Mouse (Mus musculus): ENCODE data around the gene Rab10.
"Not testable (repeated sequence)": the region's sequence is repeated elsewhere in the genome, so short reads cannot be mapped to it uniquely, and the experiment has no call there.

Rab10 gene

DNA sequence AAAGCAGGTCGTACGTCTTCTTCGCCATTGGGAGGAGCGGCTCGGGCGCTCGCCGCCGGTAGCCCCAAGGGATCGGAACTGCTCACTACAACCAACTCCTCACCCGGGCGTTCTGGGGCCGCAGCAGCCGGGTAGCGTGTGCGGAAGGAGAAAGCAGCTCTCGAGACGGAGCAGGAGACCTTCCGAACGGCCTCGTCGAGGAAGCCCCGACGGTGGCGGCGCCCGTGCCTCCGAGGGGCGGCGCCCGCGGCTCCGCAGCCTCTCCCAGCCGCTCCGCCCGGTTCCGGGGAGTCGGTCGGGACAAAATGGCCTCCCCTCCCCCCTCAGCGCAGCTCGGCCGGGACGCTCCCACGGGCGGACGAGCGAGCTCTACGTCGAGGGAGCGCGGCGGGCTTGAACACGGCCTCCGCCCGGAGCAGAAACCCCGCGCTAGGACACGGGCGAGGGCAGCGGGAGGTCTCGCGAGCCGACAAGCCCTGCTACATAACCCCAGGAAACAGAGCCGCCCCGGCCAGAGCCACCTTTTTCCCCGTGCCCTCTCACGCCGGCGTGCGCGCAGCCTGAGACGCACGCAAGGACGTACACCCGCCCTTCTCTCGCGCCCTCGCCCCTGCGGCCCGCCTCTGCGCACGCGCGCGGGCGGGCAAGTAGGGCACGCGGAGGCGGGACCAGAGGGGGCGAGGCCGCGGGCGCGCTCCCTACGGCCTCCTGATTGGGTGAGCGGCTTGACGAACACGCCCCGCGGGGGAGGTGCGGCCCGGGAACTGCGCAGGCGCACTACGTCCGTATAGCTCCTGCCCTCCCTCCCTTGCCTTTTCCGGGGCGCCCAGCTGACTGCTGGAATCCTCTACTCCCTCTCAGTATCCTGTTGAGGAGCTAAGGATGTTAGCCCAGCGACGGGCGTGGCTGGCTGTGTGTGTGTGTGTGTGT, at the start of gene Rab10:
Rab10 (minus strand) TSS at position 579 of the 930 bp plus-strand sequence.
- DNase-seq (ENCODE audit: low read depth in 1 of 2, low spot score in 2 of 2), result peak; percentile 93 to 98

DNA sequence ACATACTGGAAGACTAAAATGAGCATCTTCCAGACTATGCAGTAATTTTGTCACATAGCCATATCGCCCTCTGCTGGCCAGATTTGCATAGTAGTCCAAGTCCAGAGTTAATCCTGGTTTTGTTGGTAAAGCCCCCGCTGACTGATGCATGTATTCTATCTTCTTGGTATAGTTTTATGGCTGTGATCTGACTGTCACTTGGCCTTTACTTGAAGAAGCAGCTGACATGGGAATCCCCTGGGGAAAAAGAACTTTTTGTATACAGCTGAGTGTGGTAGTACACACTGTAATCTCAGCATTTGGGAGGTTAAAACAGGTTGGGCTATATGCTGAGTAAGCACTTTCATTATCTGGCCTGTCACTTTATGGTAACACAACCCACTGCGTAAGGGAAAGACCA, 49.5 kb upstream of the Rab10 start:
- peak in 1 of 2 experiments; percentile 46 for DNase-seq (ENCODE audit: low read depth in 1 of 2, low spot score in 2 of 2)

- no peak for DNase-seq (ENCODE audit: low read depth in 1 of 2, low spot score in 2 of 2)
Measured at GRCm38 (mm10) chr12:3356824-3357223, 47.1 kb upstream of the Rab10 start.

- no peak for DNase-seq (ENCODE audit: low read depth in 1 of 2, low spot score in 2 of 2)
Measured at GRCm38 (mm10) chr12:3355068-3355467, 45.3 kb upstream of the Rab10 start.

DNA sequence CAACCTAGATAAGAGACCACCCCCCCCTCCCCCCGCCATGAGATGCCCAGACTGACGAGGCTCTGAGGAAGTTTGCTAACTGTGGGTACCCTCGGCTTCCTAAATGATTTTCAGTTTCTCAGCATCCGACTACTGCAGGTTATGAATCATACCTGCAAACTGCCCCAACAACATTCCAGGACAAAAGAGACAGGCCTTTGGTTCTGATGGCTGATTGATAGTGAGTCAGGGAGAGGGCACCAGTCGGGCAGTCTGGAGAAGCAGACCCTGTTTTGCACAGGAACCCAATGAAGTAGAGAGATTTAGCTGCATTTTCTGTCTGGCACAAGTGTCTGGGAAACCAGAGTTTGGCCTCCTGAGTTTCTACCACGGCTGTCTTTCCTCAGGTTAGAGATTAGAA, 42.4 kb upstream of the Rab10 start:
- DNase-seq (ENCODE audit: low read depth in 1 of 2, low spot score in 2 of 2), result no peak

DNA sequence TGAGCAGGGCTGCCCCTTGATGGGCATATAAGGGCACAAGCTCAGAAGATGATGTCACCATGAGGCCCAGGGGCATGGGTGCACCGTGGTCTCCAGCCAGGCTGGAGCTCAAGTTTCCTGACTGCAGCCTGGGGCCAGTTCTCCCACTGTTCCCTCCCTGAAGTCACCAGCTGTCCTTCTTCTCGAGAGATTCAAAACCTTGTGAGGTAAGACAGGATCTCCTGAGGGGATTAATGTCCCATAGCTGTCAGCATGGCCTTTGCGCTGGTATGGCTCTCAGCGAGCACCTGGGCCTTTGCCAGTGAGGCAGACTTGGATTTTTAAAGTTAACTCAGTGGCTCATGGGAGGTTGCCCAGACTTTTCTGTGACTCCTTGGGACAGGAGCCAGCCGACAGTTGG, 40.4 kb upstream of the Rab10 start:
- no peak for DNase-seq (ENCODE audit: low read depth in 1 of 2, low spot score in 2 of 2)

DNA sequence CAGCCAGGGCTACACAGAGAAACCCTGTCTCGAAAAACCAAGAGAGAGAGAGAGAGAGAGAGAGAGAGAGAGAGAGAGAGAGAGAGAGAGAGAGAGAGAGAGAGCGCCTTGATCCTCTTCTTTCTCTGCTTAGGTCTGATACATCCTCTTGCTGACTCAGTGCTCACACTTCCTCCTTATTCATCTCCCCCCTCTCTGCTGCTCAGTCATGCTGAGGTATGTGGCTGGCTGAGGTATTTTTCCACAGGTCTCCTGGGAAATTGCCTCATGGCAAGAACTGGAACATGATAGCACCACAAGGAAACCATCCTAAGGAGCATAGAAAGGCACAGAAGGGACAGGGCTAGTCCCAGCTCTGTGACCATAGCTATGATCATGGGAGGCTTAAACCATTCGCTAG, 39.6 kb upstream of the Rab10 start:
- DNase-seq (ENCODE audit: low read depth in 1 of 2, low spot score in 2 of 2), result no peak

DNA sequence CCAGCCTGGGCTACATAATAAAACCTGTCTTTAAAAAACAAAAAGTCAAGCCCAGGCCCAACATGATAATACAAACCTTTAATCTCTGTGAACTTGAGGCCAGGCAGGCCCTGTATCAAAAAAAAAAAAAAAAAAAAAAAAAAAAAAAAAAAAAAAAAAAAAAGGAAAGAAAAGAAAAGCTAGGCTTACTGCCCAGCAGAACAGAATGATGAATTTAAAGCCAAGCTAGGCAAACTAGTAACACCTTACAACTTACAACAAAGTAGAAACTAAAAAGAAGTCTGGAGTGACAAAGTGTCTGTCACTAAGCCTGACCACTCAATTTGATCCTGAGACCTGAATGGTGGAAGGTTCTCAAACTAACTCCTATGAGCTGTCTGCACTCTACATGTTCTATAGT, 37.9 kb upstream of the Rab10 start:
- DNase-seq (ENCODE audit: low read depth in 1 of 2, low spot score in 2 of 2), result no peak

DNA sequence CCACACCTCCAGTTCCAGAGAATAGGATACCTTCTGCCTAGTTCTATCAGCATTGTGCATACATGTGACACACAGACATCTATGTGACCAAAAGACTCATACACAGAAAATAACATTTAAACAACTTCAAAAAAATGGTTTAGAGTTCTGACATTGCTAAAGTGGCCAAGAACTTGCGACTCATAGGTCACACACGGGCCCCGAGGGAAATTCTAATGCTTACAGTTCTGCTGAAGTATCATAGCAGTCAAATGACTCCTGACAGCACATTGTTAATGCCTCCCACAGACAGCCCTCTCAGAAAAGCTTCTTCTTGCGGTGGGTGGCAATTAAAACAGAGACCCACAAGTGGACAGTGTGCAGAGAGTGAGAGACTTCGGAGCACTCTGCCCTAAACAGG, 35.3 kb upstream of the Rab10 start:
- DNase-seq (ENCODE audit: low read depth in 1 of 2, low spot score in 2 of 2), result no peak

DNA sequence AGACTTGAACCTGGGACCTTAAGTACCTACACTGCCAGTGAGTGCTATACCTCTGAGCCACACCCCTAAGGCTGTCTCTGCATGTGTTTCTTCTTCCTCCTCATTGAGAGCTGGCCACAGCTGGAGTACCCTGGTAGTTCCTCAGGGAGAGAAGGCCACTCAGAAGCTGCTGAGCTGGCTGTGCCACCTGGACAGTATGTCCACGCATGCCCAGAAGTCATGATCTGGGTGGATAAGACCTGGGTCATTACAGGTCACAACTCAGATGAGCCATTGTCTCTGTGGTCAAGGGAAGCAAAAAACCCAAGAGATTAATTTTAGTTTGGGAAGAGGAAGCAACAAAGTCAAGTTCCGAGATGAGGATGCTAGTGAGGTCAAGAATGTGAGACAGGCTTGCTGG, 34.4 kb upstream of the Rab10 start:
- no peak for DNase-seq (ENCODE audit: low read depth in 1 of 2, low spot score in 2 of 2)

GRCm38 (mm10) chr12:3338931-3339330, 29.2 kb upstream of the Rab10 start:
- DNase-seq (ENCODE audit: low read depth in 1 of 2, low spot score in 2 of 2), result no peak

DNA sequence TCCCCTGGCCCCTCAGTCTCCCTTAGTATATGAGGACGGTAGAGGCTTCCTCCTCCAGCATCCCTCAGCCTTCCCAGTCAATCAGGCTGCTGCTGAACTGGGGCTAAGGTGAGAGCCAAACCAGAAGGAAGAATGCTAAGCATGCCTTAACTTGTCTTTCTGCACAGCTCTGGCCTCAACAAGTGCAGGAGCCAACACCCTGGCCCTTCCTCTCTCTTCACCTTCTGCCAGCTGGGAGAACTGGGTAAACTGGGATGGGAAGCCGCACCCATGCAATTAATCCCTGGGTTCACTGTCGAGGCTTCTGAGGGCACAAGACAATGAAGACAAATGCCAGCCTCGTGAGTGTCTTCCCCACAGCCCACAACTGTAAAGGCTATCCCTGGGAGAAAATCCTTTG, 19.9 kb upstream of the Rab10 start:
- no peak for DNase-seq (ENCODE audit: low read depth in 1 of 2, low spot score in 2 of 2)

DNA sequence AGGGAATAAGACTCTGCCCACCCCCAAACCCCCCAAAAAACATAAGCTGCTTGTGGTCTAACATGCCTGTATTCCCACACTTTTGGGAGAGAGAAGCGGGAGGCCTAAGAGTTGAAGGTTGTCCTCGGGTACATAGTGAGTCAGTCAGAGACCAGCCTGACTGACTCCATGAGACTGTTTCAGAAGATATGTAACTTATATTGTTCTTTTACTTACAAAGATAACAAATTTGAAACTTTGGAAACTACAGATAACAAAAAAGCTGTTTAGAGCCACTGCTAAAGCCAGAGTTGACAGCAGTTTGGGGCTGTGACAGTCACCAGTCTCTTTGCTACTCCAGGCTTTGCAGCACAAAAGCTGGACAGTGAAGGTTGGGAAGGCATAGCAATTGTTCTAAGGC, 15.5 kb upstream of the Rab10 start:
- no peak for DNase-seq (ENCODE audit: low read depth in 1 of 2, low spot score in 2 of 2)

DNA sequence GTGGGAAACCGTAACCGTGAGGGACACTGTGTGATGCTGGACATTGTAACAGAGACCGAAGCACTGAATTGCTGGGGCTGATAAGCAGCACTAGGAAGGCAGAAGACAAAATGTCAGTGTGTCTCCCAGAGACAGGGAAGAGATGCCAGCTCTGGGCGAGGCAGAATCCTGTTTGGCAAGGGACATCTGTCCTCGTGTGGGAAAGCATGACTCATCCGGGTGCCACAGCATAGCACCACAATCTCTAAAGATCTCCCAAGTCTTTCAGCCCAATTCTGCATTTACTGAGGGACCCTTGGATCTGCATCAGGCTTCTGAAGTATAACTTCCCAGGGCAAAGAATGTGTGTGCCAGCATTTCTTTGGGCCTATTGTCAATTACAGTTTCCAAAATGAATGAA, 13.5 kb upstream of the Rab10 start:
- DNase-seq (ENCODE audit: low read depth in 1 of 2, low spot score in 2 of 2), result no peak

DNA sequence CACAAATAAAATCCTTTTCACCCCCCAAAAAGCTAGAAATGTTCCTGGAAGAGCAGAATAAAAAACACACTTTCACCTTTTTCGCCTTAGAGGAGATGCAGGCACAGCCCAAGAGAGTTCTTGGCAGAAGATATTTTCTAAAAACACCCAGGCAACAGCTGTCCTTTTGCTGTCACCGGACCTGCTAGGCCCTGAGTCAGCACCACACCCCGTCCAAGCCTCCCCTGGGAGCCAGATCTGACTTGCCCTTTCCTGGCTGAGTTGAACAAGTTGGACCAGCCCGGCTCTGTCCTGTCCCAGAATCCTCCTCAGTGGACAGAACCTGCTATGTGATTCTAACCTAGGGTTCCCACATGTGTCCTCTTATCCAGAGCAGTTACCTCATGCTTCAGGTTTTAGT, 9.6 kb upstream of the Rab10 start:
- no peak for DNase-seq (ENCODE audit: low read depth in 1 of 2, low spot score in 2 of 2)

GRCm38 (mm10) chr12:3316937-3317336, 7.2 kb upstream of the Rab10 start:
- no peak for DNase-seq (ENCODE audit: low read depth in 1 of 2, low spot score in 2 of 2)

DNA sequence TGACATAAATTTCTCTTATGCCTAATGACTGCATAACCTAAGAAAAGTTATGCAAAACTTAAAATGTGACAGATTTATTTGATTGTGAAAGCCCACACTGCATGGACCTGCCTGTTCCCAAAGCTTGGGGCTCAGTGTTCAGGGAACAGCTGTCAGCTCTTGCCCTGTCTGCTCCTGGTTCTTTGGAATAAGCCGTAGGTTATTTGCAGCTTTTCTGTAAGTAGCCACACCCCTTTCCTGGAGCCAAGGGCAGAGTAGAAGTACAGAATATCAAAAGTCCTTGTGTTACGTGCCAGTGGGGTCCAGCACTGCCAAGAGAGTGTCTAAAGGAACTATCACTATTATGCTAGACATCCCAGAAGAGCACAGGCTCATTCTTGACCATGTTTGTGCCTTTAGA, 6.3 kb upstream of the Rab10 start:
- DNase-seq (ENCODE audit: low read depth in 1 of 2, low spot score in 2 of 2), result no peak

DNA sequence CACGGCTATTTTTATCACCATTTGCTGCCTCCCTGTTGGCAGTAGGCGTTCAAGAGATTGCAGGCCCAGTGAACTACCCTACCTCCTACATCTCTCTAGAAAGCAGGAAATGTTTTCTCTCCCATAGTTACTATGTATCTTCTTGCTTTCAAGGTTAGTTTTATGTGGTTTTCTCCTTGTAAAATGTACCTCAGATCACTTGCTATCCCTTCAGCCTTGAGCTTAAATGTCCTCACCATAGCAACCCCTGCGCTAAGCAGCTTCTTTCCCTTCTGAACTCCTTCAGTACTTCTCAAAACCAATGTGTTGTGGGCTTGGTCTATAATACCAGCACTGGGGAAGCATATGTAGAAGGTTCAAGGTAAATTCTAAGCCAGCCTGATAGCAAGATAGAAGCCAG, 3.1 kb upstream of the Rab10 start:
- DNase-seq (ENCODE audit: low read depth in 1 of 2, low spot score in 2 of 2), result no peak

- DNase-seq (ENCODE audit: low read depth in 1 of 2, low spot score in 2 of 2), result no peak
Measured at GRCm38 (mm10) chr12:3310321-3310692, 538 bp upstream of the Rab10 start.

DNA sequence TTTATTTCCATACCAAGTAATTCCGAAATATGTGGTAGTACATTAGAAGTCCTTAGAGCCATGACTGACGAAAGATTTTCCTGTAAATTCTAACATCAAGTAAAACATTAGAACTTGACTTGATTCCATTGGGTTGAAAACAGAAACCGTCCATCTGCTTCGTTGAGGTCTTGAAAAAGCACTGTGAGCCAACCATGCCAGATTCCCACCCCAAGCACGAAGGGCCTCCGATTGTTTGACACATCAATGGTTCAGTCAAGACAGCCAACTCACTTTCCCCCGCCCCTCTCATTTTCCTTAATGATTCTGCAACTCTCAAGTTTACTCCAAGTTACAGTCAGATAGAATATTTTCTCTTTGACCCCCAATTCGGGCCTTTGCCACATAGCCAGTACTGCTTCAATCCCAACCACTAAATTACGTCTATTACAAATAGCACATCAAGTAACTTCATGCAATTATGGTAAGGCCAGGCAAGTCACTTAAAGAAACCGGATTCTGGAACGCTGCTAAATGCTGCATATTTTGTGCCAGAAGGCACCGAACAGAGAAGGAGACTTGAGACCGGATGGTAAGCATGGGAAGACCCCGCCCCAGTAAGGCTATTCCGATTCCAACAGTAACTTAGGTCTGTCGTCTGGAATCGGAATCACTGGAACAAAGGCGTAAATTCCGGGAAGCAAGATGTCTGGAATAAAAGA, 1.1 kb downstream of the Rab10 start:
- DNase-seq (ENCODE audit: low read depth in 1 of 2, low spot score in 2 of 2), result no peak

GRCm38 (mm10) chr12:3307587-3307986, 2.2 kb downstream of the Rab10 start:
- DNase-seq (ENCODE audit: low read depth in 1 of 2, low spot score in 2 of 2), result no peak

- DNase-seq (ENCODE audit: low read depth in 1 of 2, low spot score in 2 of 2), result no peak
Measured at GRCm38 (mm10) chr12:3305238-3305637, 4.5 kb downstream of the Rab10 start.

DNA sequence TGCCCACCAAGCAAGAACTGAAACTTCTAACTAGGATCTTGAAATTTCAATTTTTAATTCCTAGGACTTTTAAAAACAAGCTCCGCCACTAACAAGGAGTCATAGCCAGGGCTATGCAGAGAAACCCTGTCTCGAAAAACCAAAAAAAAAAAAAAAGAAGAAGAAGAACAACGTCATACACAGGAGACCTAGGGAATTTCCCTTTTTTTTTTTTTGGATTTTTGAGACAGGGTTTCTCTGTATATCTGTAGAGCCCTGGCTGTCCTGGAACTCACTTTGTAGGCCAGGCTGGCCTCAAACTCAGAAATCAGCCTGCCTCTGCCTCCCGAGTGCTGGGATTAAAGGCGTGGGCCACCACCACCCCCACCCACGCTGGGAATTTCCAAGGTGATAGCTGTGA, 12.1 kb downstream of the Rab10 start:
- not testable (repeated sequence) for DNase-seq (ENCODE audit: low read depth in 1 of 2, low spot score in 2 of 2)
